In the genomic region with DNA sequence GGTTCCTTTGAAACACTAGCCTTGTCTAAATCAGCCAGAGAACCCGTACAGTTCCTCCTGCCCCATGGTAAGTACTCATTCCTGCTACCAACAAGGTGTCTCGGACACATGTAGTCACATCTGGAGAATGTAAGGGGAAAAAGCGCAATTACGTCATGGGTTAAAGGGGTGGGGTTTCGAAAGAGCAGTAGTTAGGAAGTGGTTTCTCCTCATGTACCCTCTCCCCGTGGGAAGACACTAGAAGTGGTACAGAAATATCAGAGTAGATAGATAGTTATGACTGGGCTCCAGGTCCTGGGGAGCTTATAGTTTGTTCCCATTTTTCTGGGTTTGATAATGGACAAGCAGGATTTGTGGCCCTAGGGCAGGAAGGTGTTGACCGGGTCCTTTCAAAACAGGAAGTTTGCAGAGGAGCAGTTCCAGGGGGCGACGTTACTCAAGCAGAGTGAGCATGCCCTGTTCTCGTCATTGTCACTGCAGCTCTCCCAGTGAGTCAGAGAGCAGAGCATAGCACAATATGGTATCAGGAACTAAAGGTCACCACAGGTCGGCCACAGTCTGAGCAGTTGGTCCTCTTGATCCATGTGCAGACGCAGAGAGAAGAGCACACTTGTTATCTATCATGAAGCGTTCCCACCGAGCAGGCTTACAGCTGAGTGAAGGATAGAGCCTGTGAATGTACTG, we compare ENCODE assay signal across 9 mouse cellular contexts. TPM values are rescaled to one million over a fixed set of nuclear protein-coding genes. Genes with fewer than 3 reads are reported as not detected.
DNase-seq lines count a peak whose midpoint lies in the region; ATAC-seq and TF ChIP-seq lines count a peak whose summit lies in the region.
"Had no signal": no experiment of that assay in that cellular context is flagged by ENCODE, and none has a peak within 500 bp of the region (broad histone marks: within the 10 kb centered on the region; RNA-seq: fewer than 3 reads in every experiment).

No protein-coding gene starts in this region.

- peaks cover 11% of the 10 kb centered on the region for H3K4me1 ChIP-seq in forebrain, embryonic 11.5 days (replicated peaks; ENCODE audit: control insufficient read depth, insufficient read depth, low read length)
- peaks cover 19% of the 10 kb centered on the region for H3K4me1 ChIP-seq in forebrain, embryonic 16.5 days (replicated peaks; ENCODE audit: control insufficient read depth, insufficient read depth, low read length)
- peaks cover 16% of the 10 kb centered on the region; the same call in 1 of the 2 replicates for H3K4me1 ChIP-seq in midbrain, embryonic 11.5 days (ENCODE audit: control insufficient read depth, insufficient read depth, low read length)
- no peaks in the 10 kb centered on the region for H3K4me1 ChIP-seq in midbrain, postnatal 0 days (ENCODE audit: insufficient read depth, low read length)
- H3K4me1 ChIP-seq in cerebellum, adult 2 months (ENCODE audit: control insufficient read depth, insufficient read depth, low read length), result peaks cover 3% of the 10 kb centered on the region; the same call in 1 of the 2 replicates

- WGBS in forebrain, embryonic 11.5 days, result 79% methylated on average over 14 of the region's 14 CpGs
- WGBS in forebrain, embryonic 16.5 days, result 80% methylated on average over 14 of the region's 14 CpGs
- 80% methylated on average over 14 of the region's 14 CpGs for WGBS in midbrain, embryonic 11.5 days
- WGBS in midbrain, postnatal 0 days, result 78% methylated on average over 14 of the region's 14 CpGs
- 86% methylated on average over 14 of the region's 14 CpGs for WGBS in cerebellum, adult 2 months

- no peak for DNase-seq in forebrain, embryonic 11.5 days (ENCODE audit: low spot score)
- DNase-seq in midbrain, embryonic 11.5 days (ENCODE audit: low spot score, missing footprints), result no peak
- DNase-seq in midbrain, postnatal 0 days (ENCODE audit: low spot score), result no peak
- peak; percentile 54 for DNase-seq in induced T-regulatory cell, adult 2 months (ENCODE audit: low read depth)
- no peak for DNase-seq in cerebellum, adult 2 months
- DNase-seq in cerebellum, postnatal 10 days, result no peak

- no peak overlapping the region for H3K4me2 ChIP-seq in forebrain, embryonic 11.5 days (ENCODE audit: low read depth, low read length, severe bottlenecking)
- no peak overlapping the region for H3K4me2 ChIP-seq in forebrain, embryonic 16.5 days (ENCODE audit: low read length)
- no peak overlapping the region for H3K4me2 ChIP-seq in midbrain, embryonic 11.5 days
- H3K4me2 ChIP-seq in midbrain, postnatal 0 days (ENCODE audit: low read depth, low read length, poor library complexity, severe bottlenecking), result no peak overlapping the region
- H3K4me2 ChIP-seq: embryonic facial prominence, embryonic 15.5 days had no signal

- peaks cover 2% of the 10 kb centered on the region; the same call in 1 of the 2 replicates for H3K36me3 ChIP-seq in forebrain, embryonic 11.5 days (ENCODE audit: control insufficient read depth, insufficient read depth, low read length)
- no peaks in the 10 kb centered on the region for H3K36me3 ChIP-seq in forebrain, embryonic 16.5 days (ENCODE audit: control insufficient read depth, insufficient read depth)
- H3K36me3 ChIP-seq in midbrain, embryonic 11.5 days (ENCODE audit: control insufficient read depth, insufficient read depth, low read length), result peaks cover 3% of the 10 kb centered on the region; the same call in 1 of the 2 replicates
- peaks cover 2% of the 10 kb centered on the region; the same call in 1 of the 2 replicates for H3K36me3 ChIP-seq in midbrain, postnatal 0 days (ENCODE audit: insufficient read depth, low read length)

- H3K27me3 ChIP-seq in forebrain, embryonic 11.5 days (ENCODE audit: control insufficient read depth, insufficient read depth, low read length), result no peaks in the 10 kb centered on the region
- no peaks in the 10 kb centered on the region for H3K27me3 ChIP-seq in forebrain, embryonic 16.5 days (replicated peaks; ENCODE audit: control insufficient read depth, insufficient read depth, low read length)
- no peaks in the 10 kb centered on the region for H3K27me3 ChIP-seq in midbrain, embryonic 11.5 days (ENCODE audit: control insufficient read depth, insufficient read depth, low read length)
- no peaks in the 10 kb centered on the region for H3K27me3 ChIP-seq in midbrain, postnatal 0 days (ENCODE audit: insufficient read depth, low read length)
- H3K27me3 ChIP-seq in cerebellum, adult 2 months (ENCODE audit: control insufficient read depth, insufficient read depth, low read length), result no peaks in the 10 kb centered on the region
- H3K27me3 ChIP-seq: embryonic facial prominence, embryonic 15.5 days had no signal

- no peak overlapping the region for H3K4me3 ChIP-seq in forebrain, embryonic 11.5 days (ENCODE audit: low read depth, low read length)
- no peak overlapping the region for H3K4me3 ChIP-seq in forebrain, embryonic 16.5 days (replicated peaks; ENCODE audit: low read length)
- H3K4me3 ChIP-seq in midbrain, embryonic 11.5 days (ENCODE audit: low read depth, low read length), result no peak overlapping the region
- no peak overlapping the region for H3K4me3 ChIP-seq in midbrain, postnatal 0 days (ENCODE audit: low read depth, low read length)
- H3K4me3 ChIP-seq in cerebellum, adult 2 months (replicated peaks; ENCODE audit: insufficient read depth, low read depth, low read length), result no peak overlapping the region
- H3K4me3 ChIP-seq: embryonic facial prominence, embryonic 15.5 days had no signal

- H3K9ac ChIP-seq in forebrain, embryonic 11.5 days (ENCODE audit: low read length), result no peak overlapping the region
- H3K9ac ChIP-seq in forebrain, embryonic 16.5 days (replicated peaks; ENCODE audit: low read depth, low read length), result no peak overlapping the region
- no peak overlapping the region for H3K9ac ChIP-seq in midbrain, embryonic 11.5 days (ENCODE audit: low read length)
- no peak overlapping the region for H3K9ac ChIP-seq in midbrain, postnatal 0 days (replicated peaks; ENCODE audit: low read length, poor library complexity, severe bottlenecking)
- H3K9ac ChIP-seq: embryonic facial prominence, embryonic 15.5 days had no signal

- ATAC-seq in forebrain, embryonic 11.5 days (replicated peaks; ENCODE audit: low FRiP score), result no peak
- no peak for ATAC-seq in forebrain, embryonic 16.5 days
- ATAC-seq in midbrain, embryonic 11.5 days (ENCODE audit: low FRiP score), result no peak
- ATAC-seq in midbrain, postnatal 0 days (ENCODE audit: low FRiP score), result no peak
- peak; percentile 49; the same call in 1 of the 2 replicates for ATAC-seq in neutrophil, adult 5-6 weeks (ENCODE audit: extremely low read depth, insufficient number of reproducible peaks, low FRiP score, poor library complexity, severe bottlenecking)

- no peak for TF ChIP-seq POLR2A in cerebellum, adult 2 months (IDR thresholded peaks at IDR 0.05; ENCODE audit: borderline replicate concordance, insufficient read depth, low read length)

- no peaks in the 10 kb centered on the region for H3K9me3 ChIP-seq in forebrain, embryonic 11.5 days (ENCODE audit: control insufficient read depth, low read length)
- no peaks in the 10 kb centered on the region for H3K9me3 ChIP-seq in forebrain, embryonic 16.5 days (ENCODE audit: control insufficient read depth, low read length)
- H3K9me3 ChIP-seq in midbrain, embryonic 11.5 days (ENCODE audit: control insufficient read depth, low read length), result no peaks in the 10 kb centered on the region
- H3K9me3 ChIP-seq in midbrain, postnatal 0 days (ENCODE audit: low read length), result no peaks in the 10 kb centered on the region
- H3K9me3 ChIP-seq: embryonic facial prominence, embryonic 15.5 days had no signal

- TF ChIP-seq CTCF in midbrain, postnatal 0 days (IDR thresholded peaks at IDR 0.05), result no peak
- no peak for TF ChIP-seq CTCF in cerebellum, adult 2 months (IDR thresholded peaks at IDR 0.05; ENCODE audit: borderline replicate concordance, insufficient read depth, low read depth, low read length)

- peak overlapping the region; percentile 78 for H3K27ac ChIP-seq in forebrain, embryonic 11.5 days (ENCODE audit: low read depth, low read length)
- no peak overlapping the region for H3K27ac ChIP-seq in forebrain, embryonic 16.5 days (ENCODE audit: low read length)
- H3K27ac ChIP-seq in midbrain, embryonic 11.5 days (ENCODE audit: low read depth, low read length), result peak overlapping the region; percentile 17; the same call in 1 of the 2 replicates
- no peak overlapping the region for H3K27ac ChIP-seq in midbrain, postnatal 0 days (ENCODE audit: low read depth, low read length)
- no peak overlapping the region for H3K27ac ChIP-seq in cerebellum, adult 2 months (ENCODE audit: insufficient read depth, low read length)
- H3K27ac ChIP-seq: embryonic facial prominence, embryonic 15.5 days had no signal

RNA-seq across cellular contexts. Expression of a gene that starts 30.1 kb away (rescaled TPM):
- 27.9 and 31.0 TPM in 2 replicates for polyA plus RNA-seq in forebrain, embryonic 11.5 days (2014; fragmentation: Nextera tagmentation; extraction: Ambion mirVana)
- polyA plus RNA-seq in forebrain, embryonic 16.5 days (2015; fragmentation: Nextera tagmentation; extraction: Ambion mirVana), result 19.6 and 22.1 TPM in 2 replicates
- 27.0 and 27.1 TPM in 2 replicates for polyA plus RNA-seq in midbrain, embryonic 11.5 days (2014; fragmentation: Nextera tagmentation; extraction: Ambion mirVana)
- total RNA-seq in midbrain, postnatal 0 days (2014; rRNA removed), result 8.8 TPM in 2 replicates
- 19.2 and 20.2 TPM in 2 replicates for polyA plus RNA-seq in midbrain, postnatal 0 days (2015; fragmentation: Nextera tagmentation; extraction: Ambion mirVana)
- total RNA-seq in neutrophil, adult 5-6 weeks (2017), result 10.6 and 13.0 TPM in 2 replicates
- 15.3 TPM in 2 replicates for polyA plus RNA-seq in cerebellum, adult 2 months (2012; rRNA removed)

Comparison
In these comparisons a context has a peak if more than half of its experiments do, and no peak if none do; other contexts are left out.
1. H3K27ac ChIP-seq: peak in forebrain, embryonic 11.5 days (single experiment) and midbrain, embryonic 11.5 days (single experiment); none in forebrain, embryonic 16.5 days (single experiment), midbrain, postnatal 0 days (single experiment) and cerebellum, adult 2 months (single experiment).